17 mouse cellular contexts compared by ENCODE assay signal in the genomic region with DNA sequence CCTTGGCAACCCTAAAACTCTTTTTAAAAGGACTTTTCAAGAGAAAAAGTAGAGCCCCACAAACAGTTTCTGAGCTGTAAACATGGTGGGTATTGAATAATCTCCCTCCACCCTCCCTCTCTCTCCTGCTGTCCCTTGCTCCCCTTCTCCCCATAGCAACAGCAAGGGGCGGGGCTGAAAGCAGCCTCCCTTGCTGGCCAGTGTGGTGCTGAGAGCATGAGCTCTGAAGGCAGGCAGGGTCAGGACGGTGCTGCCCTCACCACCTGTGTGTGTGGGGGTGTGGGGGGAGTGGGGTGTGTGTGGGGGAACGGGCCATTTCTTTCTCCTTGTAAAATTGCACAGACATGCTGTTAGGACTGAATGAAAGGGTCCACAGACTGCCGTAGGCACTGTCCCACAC. TPM values are rescaled to one million over a fixed set of nuclear protein-coding genes. Genes with fewer than 3 reads are reported as not detected.
DNase-seq lines count a peak whose midpoint lies in the region; ATAC-seq and TF ChIP-seq lines count a peak whose summit lies in the region.
"Had no signal": no experiment of that assay in that cellular context is flagged by ENCODE, and none has a peak within 500 bp of the region (broad histone marks: within the 10 kb centered on the region; RNA-seq: fewer than 3 reads in every experiment).

No protein-coding gene starts in this region.

- no peak for DNase-seq in kidney, adult 8-10 months
- peak; percentile 4 for DNase-seq in adipocyte (ENCODE audit: low spot score)
- DNase-seq in embryo, embryonic 9.5 days (ENCODE audit: extremely low spot score) = peak; percentile 15
- no peak for DNase-seq in lung, adult 2 months
- no peak for DNase-seq in thymus, adult 18-20 months
- DNase-seq: cerebellum, postnatal 36 days; kidney, postnatal 4 days; layer of hippocampus, postnatal 36 days had no signal

- TF ChIP-seq POLR2A in lung, adult 2 months (IDR thresholded peaks at IDR 0.05; ENCODE audit: borderline replicate concordance, extremely low read depth, low read depth, low read length) = no peak

- H3K4me3 ChIP-seq in kidney, embryonic 15.5 days (replicated peaks) = no peak overlapping the region
- H3K4me3 ChIP-seq in limb, embryonic 12.5 days (replicated peaks) = no peak overlapping the region
- no peak overlapping the region for H3K4me3 ChIP-seq in lung, adult 2 months (replicated peaks; ENCODE audit: extremely low read depth, low read depth, low read length)
- H3K4me3 ChIP-seq: heart, embryonic 15.5 days; limb, embryonic 15.5 days; megakaryocyte, embryonic 14.5 days had no signal

- H3K36me3 ChIP-seq in kidney, embryonic 15.5 days = no peaks in the 10 kb centered on the region
- no peaks in the 10 kb centered on the region for H3K36me3 ChIP-seq in limb, embryonic 12.5 days

- H3K9ac ChIP-seq in kidney, embryonic 15.5 days = no peak overlapping the region
- no peak overlapping the region for H3K9ac ChIP-seq in limb, embryonic 12.5 days (replicated peaks)
- H3K9ac ChIP-seq: heart, embryonic 15.5 days; limb, embryonic 15.5 days had no signal

- H3K27ac ChIP-seq in kidney, embryonic 15.5 days = no peak overlapping the region
- H3K27ac ChIP-seq in limb, embryonic 12.5 days = no peak overlapping the region
- H3K27ac ChIP-seq: heart, embryonic 15.5 days; limb, embryonic 15.5 days had no signal

- WGBS in kidney, embryonic 15.5 days = 29% methylated on average over 4 of the region's 4 CpGs
- 21% methylated on average over 4 of the region's 4 CpGs for WGBS in limb, embryonic 12.5 days
- WGBS in lung, adult 2 months = 50% methylated on average over 4 of the region's 4 CpGs

- peaks cover 3% of the 10 kb centered on the region for H3K4me1 ChIP-seq in kidney, embryonic 15.5 days
- H3K4me1 ChIP-seq in limb, embryonic 12.5 days (replicated peaks) = peaks cover 3% of the 10 kb centered on the region; the same call in 1 of the 2 replicates
- H3K4me1 ChIP-seq in lung, adult 2 months (ENCODE audit: control insufficient read depth, insufficient read depth, low read length) = no peaks in the 10 kb centered on the region
- H3K4me1 ChIP-seq: heart, embryonic 15.5 days; limb, embryonic 15.5 days had no signal

- no peak overlapping the region for H3K4me2 ChIP-seq in kidney, embryonic 15.5 days
- no peak overlapping the region for H3K4me2 ChIP-seq in limb, embryonic 12.5 days
- H3K4me2 ChIP-seq: heart, embryonic 15.5 days; limb, embryonic 15.5 days had no signal

- ATAC-seq in kidney, embryonic 15.5 days (replicated peaks; ENCODE audit: low FRiP score) = 0 out of 2 replicates have a peak, but pooled peaks have one; percentile 58
- ATAC-seq in limb, embryonic 12.5 days (ENCODE audit: insufficient number of reproducible peaks, insufficient read depth, low FRiP score, low TSS enrichment, low read depth) = 0 out of 2 replicates have a peak, but pooled peaks have one; percentile 37

- H3K9me3 ChIP-seq in kidney, embryonic 15.5 days (replicated peaks) = no peaks in the 10 kb centered on the region
- H3K9me3 ChIP-seq in limb, embryonic 12.5 days = no peaks in the 10 kb centered on the region
- H3K9me3 ChIP-seq: G1E; heart, embryonic 15.5 days; limb, embryonic 15.5 days; megakaryocyte, embryonic 14.5 days had no signal

- TF ChIP-seq CTCF in lung, adult 2 months (IDR thresholded peaks at IDR 0.05; ENCODE audit: insufficient read depth, low read length) = no peak

- no peaks in the 10 kb centered on the region for H3K27me3 ChIP-seq in kidney, embryonic 15.5 days
- no peaks in the 10 kb centered on the region for H3K27me3 ChIP-seq in limb, embryonic 12.5 days
- H3K27me3 ChIP-seq: limb, embryonic 15.5 days; megakaryocyte, embryonic 14.5 days had no signal

RNA-seq across cellular contexts. Expression of a gene that starts 8.7 kb away (rescaled TPM):
- polyA plus RNA-seq in kidney, embryonic 15.5 days (2015; fragmentation: Nextera tagmentation; extraction: Ambion mirVana) = 0.68 and 1.6 TPM in 2 replicates
- not detected in 2 replicates for polyA plus RNA-seq in limb, embryonic 12.5 days (2016; fragmentation: Nextera tagmentation; extraction: Ambion mirVana)
- not detected in 2 replicates for polyA plus RNA-seq in lung, adult 2 months (2012; rRNA removed)
- polyA plus RNA-seq: G1E; gonadal fat pad, adult 2 months; urinary bladder, adult 2 months had no signal

RNA-seq across cellular contexts. Expression of a gene that starts 42.9 kb away (rescaled TPM):
- polyA plus RNA-seq in kidney, embryonic 15.5 days (2015; fragmentation: Nextera tagmentation; extraction: Ambion mirVana) = not detected in 2 replicates
- polyA plus RNA-seq in limb, embryonic 12.5 days (2016; fragmentation: Nextera tagmentation; extraction: Ambion mirVana) = 0.13 TPM in 1 of 2 replicates, not detected in the other
- polyA plus RNA-seq in lung, adult 2 months (2012; rRNA removed) = not detected in 2 replicates
- polyA plus RNA-seq: limb, embryonic 15.5 days; lung, embryonic 16.5 days; urinary bladder, adult 2 months had no signal

Comparison
In these comparisons a context has a peak if more than half of its experiments do, and no peak if none do; other contexts are left out.
1. DNase-seq: peak in adipocyte (single experiment) and embryo, embryonic 9.5 days (single experiment); none in kidney, adult 8-10 months (0 of 2), lung, adult 2 months (single experiment) and thymus, adult 18-20 months (0 of 2).